Mouse (Mus musculus): ENCODE results near the gene Slc6a13.
"Not testable (repeated sequence)": the region's sequence is repeated elsewhere in the genome, so short reads cannot be mapped to it uniquely, and the experiment has no call there.

Slc6a13 gene

DNA sequence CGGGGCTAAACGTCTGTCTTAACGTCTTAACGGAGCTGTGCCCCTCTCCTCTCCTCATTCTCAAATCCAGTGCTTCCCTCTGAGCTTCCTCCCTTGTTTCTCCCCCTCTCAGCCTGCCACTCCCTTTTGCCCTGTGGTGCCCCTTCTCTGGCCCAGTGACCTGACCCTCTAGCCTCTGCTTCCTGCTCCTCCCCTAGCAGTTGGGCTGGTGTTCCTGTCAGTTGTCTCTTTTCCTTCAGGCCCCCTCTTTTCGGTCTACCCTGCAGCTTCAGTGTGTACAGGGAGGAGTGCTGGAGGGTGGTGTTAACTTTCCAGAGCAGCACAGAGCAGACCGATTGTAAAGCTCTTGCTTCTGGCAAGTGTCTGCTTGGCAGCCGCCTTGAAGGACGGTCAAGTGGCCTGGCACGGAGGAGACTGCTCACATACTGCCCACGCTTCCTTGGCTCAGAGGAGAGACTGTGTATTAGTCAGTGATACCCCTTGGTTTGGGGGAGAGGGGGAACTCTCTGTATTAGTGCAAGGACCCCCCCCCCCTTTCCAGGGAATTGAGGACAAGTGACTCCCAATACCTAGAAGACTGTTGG, 26.6 kb downstream of the Slc6a13 start:
- CTCF ChIA-PET, result interaction anchor here (0.6 kb wide), 1 partner anchor 421 kb away, joined by 3 read pairs; no protein-coding TSS in a partner anchor

DNA sequence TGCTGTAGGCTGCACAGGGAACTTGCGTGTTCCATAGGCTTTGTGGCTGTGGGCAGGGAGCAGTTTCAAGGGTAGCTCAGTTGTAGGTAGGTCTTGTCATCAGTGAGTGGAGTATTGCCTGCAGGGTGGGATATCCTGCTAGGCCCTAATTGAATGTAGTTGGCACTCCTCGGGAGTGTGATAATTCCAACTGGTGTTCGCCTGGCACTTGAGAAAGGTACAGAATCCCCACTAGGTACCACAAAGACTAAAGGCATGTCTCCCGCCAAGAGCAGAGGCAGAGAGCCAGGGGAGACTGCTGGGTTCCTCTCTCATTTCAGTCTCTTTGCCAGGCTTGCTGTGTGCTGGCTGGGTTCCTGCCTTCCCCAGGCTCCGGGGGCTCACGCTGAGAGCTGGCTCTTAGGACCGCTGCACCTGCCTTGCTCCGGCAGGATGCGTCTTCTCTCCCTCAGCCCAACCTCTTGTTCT, 28.4 kb downstream of the Slc6a13 start:
- CTCF ChIA-PET, result no interaction called here

DNA sequence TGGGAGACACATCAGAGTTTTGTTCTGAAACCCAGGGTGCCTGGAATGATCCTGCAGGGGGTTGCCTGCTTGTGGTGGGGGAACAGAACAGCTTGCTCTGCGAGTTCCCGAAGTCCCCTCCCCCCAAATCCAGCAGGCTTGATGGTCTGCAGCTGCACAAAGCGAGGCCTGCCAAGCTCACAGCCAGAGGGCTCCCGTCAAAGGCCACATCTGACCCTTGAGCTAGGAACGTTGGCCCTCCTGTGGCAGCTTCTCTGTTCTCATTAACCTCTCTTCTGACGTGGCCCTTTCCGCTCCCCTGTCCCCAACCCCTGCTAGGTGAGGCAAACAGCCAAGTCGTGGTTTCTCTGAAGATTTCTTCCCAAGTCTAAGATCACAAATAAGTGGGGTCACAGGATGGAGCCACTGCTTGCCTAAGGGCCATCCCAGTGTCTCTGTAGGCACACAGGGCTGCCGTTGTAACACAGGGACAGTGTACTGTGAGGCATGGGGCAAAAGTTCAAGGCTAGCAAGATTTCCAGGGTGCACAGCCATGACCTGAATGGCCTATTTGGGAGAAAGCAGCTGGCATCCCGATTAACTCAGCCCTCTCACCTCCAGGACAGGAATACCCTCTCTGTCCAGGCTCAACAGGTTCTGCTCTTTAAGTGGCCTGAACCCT, 30.0 kb downstream of the Slc6a13 start:
- CTCF ChIA-PET, result no interaction called here

DNA sequence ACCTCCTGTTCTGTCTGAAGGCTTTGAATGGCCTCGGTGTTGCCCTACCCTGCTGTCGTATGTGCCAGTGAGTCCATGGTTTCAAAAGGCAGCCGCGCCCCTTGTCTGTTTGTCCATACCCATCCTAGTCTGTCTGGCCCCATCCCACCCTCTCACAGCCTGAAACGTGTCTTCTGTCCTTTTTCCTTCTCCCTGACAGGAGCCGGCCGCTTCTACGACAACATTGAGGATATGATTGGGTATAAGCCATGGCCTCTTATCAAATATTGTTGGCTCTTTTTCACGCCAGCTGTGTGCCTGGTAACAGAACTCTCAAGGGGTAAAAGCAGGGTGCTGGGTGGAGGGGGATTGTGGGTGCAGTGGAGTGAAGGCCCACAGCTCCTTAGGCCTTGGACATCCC, 35.8 kb downstream of the Slc6a13 start:
- CTCF ChIA-PET, result no interaction called here

- CTCF ChIA-PET, result no interaction called here
Measured at GRCm38 (mm10) chr6:121336558-121336957, 36.5 kb downstream of the Slc6a13 start.

DNA sequence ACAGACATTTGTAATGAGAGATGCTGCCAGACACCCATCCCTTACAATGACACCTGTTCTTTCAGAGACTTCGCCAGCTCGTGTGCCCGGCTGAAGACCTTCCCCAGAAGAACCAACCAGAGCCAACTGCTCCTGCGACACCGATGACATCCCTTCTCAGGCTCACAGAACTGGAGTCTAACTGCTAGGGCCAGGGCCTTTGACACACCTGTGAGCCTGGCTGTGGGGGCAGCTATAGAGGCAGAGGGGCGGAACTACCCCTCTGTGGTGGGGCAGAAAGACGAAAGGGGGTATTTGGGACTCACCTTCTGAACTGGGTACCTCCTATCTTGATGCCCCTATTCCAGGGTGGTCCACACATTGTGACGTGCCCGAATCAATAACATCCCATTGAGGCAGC, 37.2 kb downstream of the Slc6a13 start:
- CTCF ChIA-PET, result no interaction called here

DNA sequence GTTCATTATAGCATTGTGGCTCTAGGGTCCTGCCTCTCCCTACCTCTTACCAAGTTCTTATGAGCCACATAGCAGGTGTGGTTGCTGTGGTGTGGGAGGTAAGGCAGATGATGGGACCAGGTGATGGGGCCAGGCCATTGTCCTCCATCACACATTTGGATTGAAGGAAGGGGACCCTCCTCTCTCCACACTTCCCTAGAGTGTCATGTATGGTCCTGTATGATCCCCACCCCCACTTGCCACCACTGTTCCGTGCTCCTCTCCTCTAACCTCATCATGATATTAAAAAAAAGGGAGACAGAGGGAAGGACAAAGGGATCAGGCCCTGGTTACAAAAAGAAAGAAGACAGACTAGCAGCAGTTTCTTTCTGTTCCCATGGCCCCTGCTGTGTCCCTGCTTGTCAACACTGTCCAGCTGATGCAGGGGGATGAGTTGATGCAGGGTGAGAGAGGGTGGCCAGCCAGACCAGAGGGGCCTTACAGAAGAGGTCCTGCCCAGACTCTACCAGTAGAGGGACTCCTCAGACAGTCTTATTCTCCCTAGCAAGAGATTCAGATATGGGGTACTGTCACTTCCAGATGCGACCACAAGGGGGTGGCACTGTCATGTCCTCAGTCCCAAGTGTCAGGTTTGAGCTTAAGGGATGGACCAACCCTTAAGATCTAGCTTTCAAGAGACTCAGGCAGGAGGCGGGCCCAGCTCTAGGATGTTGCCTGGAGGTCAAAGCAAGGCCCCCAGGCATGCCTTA, 37.9 kb downstream of the Slc6a13 start:
- CTCF ChIA-PET, result no interaction called here

GRCm38 (mm10) chr6:121338519-121338896, 38.5 kb downstream of the Slc6a13 start:
- CTCF ChIA-PET, result no interaction called here

GRCm38 (mm10) chr6:121341650-121342049, 41.6 kb downstream of the Slc6a13 start:
- CTCF ChIA-PET, result no interaction called here

GRCm38 (mm10) chr6:121343026-121343770, 43.2 kb downstream of the Slc6a13 start, which contains the start of gene Slc6a12:
Slc6a12 (plus strand) TSS chr6:121343076.
- CTCF ChIA-PET, result no interaction called here

DNA sequence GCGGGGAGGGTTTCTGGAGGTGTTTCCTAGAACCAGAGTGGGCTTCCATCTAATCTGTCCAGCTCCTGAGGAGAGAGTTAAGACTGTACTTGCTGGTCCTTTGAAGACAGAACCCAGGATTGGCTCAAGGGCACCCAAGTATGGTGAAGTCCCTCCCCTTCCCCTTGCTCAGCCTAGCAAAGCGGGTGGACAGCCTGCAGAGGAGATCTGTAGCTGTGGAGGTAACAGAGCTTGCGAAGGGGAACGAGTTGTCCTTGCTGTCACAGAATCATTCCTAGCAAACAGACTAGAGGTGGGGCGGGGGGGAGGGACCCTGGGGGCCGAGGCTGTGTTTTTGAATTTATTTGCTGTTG, 43.7 kb downstream of the Slc6a13 start:
- CTCF ChIA-PET, result no interaction called here

- CTCF ChIA-PET, result no interaction called here
Measured at GRCm38 (mm10) chr6:121344329-121344728, 44.3 kb downstream of the Slc6a13 start.

DNA sequence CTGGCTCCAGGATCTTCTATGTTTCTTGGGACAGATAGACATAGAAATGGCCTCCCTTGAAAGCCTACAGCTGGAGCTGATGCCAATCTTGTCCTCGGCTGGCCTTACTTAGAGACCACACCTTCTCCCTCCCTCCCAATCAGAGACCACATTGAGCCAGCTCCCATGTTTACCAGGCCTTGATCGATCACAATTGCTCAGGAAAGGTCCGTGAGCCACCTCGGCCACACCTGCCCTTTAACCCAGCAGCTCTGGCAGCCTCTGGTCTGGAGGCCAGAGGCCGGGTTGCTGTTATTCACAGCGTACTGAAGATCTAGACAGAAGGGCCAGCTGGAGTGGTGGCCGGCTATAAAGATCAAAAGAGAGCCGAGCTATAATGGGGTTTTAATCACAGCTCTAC, 46.4 kb downstream of the Slc6a13 start:
- CTCF ChIA-PET, result no interaction called here

DNA sequence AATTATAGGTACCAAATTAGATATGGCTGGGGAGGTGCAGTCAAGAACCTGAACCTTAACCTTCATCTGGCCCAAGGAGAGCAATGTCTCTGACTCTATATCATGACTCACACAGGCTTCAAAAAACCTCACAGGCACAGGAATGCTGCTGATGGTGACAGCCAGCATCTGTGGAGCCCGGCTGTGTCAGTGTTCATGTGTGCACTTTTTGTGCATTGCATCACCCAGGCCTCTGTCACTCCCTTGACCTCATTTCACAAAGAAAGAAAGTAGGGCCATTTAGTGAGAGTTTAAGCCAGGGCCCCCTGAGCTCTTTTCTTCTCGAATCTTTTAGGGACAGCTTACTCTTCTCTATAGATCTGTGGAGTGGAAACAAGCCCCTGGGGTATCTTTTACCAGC, 52.2 kb downstream of the Slc6a13 start:
- CTCF ChIA-PET, result no interaction called here

- CTCF ChIA-PET, result no interaction called here
Measured at GRCm38 (mm10) chr6:121356041-121356440, 56.0 kb downstream of the Slc6a13 start.

- CTCF ChIA-PET, result no interaction called here
Measured at GRCm38 (mm10) chr6:121357232-121357631, 57.2 kb downstream of the Slc6a13 start.

- CTCF ChIA-PET, result no interaction called here
Measured at GRCm38 (mm10) chr6:121363061-121363460, 63.0 kb downstream of the Slc6a13 start.

DNA sequence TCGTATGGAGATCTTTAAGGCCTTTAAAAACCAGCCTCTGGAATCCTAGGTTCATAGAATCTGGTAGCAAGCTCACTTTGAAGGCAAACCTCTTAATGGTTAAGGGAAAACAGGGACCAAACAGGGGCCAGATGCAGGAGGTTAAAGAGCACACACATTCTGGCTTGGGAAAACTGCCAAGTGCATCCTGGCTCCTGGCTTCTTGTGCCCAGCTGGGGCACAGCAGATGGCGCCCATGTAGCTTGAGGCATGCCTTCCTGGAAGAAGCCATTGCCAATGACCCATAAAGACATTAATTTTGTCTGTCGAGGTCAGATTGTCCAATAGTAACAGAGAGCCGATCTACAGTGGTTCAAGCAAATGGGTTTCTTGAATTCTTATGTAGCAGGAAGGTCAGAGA, 63.9 kb downstream of the Slc6a13 start:
- CTCF ChIA-PET, result no interaction called here

- CTCF ChIA-PET, result not testable (repeated sequence)
Measured at GRCm38 (mm10) chr6:121366537-121366936, 66.5 kb downstream of the Slc6a13 start.

GRCm38 (mm10) chr6:121367099-121367498, 67.1 kb downstream of the Slc6a13 start:
- CTCF ChIA-PET, result no interaction called here

DNA sequence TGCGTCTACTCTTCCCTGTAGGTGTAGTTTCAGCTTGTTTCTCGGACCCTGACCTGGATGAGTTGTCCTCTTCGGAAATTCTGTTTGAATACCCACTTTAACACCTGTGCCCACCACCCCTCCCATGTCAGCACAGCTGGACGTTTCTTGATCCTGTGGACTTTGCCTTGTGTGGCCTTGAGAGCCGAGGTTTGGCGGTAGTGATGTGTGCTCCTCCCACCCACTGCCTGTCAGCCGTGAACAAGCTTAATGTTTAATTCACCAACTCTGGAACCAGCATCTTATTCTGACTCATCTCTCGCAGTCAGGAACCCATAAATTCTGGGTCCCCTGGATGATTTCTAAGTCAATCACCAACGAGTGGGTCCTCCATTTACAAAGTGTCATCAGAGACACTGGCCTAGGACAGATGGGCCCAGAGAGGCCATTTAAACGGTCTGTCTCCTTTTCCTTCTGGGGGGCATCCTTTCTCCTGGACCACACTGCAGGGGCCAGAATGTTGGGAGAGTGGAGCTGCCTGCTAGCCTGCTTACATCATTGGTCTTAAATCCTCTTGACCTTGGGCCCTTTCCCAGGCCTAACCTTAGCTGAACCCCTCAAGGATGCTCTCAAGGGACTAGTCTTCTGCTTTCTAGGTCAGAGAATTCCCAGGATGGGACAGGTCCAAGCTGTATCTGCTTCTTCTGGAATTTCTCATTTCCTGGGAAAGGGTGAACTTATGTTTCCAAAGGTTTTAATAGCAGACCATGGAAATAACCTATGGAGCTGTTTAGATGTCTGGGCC, 71.4 kb downstream of the Slc6a13 start:
- CTCF ChIA-PET, result no interaction called here

GRCm38 (mm10) chr6:121376159-121376558, 76.1 kb downstream of the Slc6a13 start:
- CTCF ChIA-PET, result no interaction called here

Measured in spleen, embryonic (tissue).